Mouse (Mus musculus): ENCODE results near the gene Artn. TPM values are rescaled to one million over a fixed set of nuclear protein-coding genes. Genes with fewer than 3 reads are reported as not detected.
A peak's percentile ranks its signal among the peaks of the same experiment; 100 is the strongest.

The Artn gene
- polyA plus RNA-seq, 1 experiment from 2014 or later = 16.8 TPM

DNA sequence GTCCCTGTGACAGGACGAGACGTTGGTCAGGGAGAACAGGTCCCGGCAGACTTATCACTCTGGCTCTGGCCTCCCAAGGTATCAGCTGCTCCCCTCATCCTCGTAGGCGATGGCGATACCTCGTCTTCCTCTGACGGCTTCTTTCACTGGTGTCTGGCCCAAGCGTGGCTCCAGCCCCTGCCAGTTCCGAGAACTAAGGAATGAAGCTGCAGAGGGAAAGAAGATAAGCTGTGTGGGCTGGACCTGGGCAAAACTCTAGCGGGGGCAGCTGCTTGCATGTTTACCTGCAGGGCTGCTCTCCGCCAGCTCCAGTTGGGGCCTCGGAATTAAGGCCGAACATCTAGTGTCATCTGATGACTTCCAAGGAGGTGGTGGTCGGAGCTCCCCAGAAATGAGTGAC is 40.1 kb downstream of the Artn start:
- peaks cover 35% of the 10 kb centered on the region for H3K36me3 ChIP-seq
- no peak for ATAC-seq (ENCODE audit: insufficient number of reproducible peaks, insufficient read depth, low FRiP score, low TSS enrichment, low read depth)
- H3K4me3 ChIP-seq (replicated peaks) = no peak overlapping the region
- no peaks in the 10 kb centered on the region for H3K27me3 ChIP-seq
- no peaks in the 10 kb centered on the region for H3K9me3 ChIP-seq
- no peak overlapping the region for H3K9ac ChIP-seq (replicated peaks)
- WGBS = 91% methylated on average over 15 of the region's 15 CpGs
- no peak overlapping the region for H3K4me2 ChIP-seq
- peaks cover 24% of the 10 kb centered on the region for H3K4me1 ChIP-seq (replicated peaks)
- no peak overlapping the region for H3K27ac ChIP-seq

DNA sequence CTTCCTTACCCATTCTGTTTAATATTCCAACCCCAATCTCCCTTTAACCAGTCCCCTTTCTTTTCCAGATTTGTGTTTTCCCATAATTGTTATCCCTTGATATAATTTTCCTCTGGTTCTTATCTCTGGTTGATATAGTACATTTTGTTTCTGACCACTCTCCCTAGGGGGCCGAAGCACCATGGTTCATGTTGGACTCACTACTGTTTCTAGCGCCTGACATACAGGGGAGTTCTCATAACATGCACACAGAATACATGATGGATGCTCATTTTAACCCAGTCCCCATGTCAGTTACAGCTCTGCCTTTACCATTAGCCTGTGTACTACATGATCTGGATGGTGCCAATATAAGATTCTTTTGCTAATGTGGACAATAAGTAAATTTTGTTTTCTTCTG is 41.6 kb downstream of the Artn start:
- H3K4me1 ChIP-seq (replicated peaks) = peaks cover 33% of the 10 kb centered on the region
- no peak overlapping the region; the same call in 1 of the 2 replicates for H3K4me3 ChIP-seq (replicated peaks)
- no peak overlapping the region for H3K27ac ChIP-seq
- H3K27me3 ChIP-seq = no peaks in the 10 kb centered on the region
- H3K4me2 ChIP-seq = peak overlapping the region; percentile 90
- 72% methylated on average over 2 of the region's 2 CpGs for WGBS
- peaks cover 32% of the 10 kb centered on the region for H3K36me3 ChIP-seq
- H3K9me3 ChIP-seq = no peaks in the 10 kb centered on the region
- no peak for ATAC-seq (ENCODE audit: insufficient number of reproducible peaks, insufficient read depth, low FRiP score, low TSS enrichment, low read depth)
- H3K9ac ChIP-seq (replicated peaks) = no peak overlapping the region

DNA sequence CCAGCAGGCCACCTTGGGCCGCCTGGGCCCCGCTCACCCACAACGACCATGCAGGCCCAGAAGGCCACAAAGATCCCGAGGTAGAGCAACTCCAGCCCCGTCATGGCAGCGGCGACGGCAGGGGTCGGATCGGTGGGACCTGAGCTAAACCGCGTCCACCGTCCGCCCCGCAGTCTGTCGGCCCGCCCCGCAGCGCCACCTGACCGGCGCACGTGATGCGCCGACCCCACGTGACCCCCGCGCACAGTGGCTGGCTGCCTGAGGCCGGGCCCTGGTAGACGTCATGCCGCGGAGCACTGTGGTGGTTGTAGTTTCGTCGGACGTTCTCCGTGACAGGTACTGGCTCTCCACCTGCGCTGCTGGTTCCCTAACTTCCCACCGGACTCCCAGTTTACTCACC is 42.4 kb downstream of the Artn start, which contains the start of gene Atp6v0b:
Gene Atp6v0b, minus strand, starts transcription at position 201 of the 400 bp plus-strand sequence.
- H3K36me3 ChIP-seq = peaks cover 32% of the 10 kb centered on the region
- no peaks in the 10 kb centered on the region for H3K9me3 ChIP-seq
- ATAC-seq (ENCODE audit: insufficient number of reproducible peaks, insufficient read depth, low FRiP score, low TSS enrichment, low read depth) = peak; percentile 82
- no peaks in the 10 kb centered on the region for H3K27me3 ChIP-seq
- peak within 1 kb of the TSS; percentile 90 for H3K4me3 ChIP-seq (replicated peaks)
- H3K4me2 ChIP-seq = peak within 1 kb of the TSS; percentile 90
- H3K27ac ChIP-seq = 0 out of 2 replicates have a peak within 1 kb of the TSS, but pooled peaks have one; percentile 53
- peak within 1 kb of the TSS; percentile 76 for H3K9ac ChIP-seq (replicated peaks)
- peaks cover 37% of the 10 kb centered on the region for H3K4me1 ChIP-seq (replicated peaks)
- WGBS = 0% methylated on average over 37 of the region's 37 CpGs

DNA sequence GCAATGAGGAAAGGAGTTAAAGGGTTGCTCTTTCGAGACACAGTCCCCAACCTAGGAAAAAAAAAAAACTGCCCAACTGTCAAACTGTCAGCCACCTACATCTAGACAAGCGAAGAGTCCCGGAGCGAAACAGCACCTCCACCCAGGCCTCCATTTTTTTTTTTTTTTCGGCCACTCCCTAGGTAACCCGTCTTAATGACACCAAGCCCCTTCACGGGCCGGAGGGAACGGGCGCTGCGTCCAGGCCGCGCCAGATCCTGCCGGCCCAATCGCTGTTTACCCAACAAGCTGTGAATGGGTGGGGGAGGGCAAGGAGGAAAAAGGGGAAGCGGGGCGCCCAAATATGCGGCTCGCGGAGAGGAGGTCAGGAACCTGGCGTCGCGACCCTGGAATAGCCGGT is 42.9 kb downstream of the Artn start:
- 3% methylated on average over 24 of the region's 24 CpGs for WGBS
- Histone ChIP-seq H3K27ac (0 out of 2 replicates have a peak overlapping the region, but pooled peaks have one; percentile 53), H3K4me1 (replicated peaks) (peaks cover 40% of the 10 kb centered on the region), H3K9me3 (no peaks in the 10 kb centered on the region), H3K27me3 (no peaks in the 10 kb centered on the region), H3K9ac (replicated peaks) (peak overlapping the region; percentile 76), H3K36me3 (peaks cover 33% of the 10 kb centered on the region), H3K4me3 (replicated peaks) (peak overlapping the region; percentile 90), H3K4me2 (peak overlapping the region; percentile 90)
- ATAC-seq (ENCODE audit: insufficient number of reproducible peaks, insufficient read depth, low FRiP score, low TSS enrichment, low read depth) = no peak

DNA sequence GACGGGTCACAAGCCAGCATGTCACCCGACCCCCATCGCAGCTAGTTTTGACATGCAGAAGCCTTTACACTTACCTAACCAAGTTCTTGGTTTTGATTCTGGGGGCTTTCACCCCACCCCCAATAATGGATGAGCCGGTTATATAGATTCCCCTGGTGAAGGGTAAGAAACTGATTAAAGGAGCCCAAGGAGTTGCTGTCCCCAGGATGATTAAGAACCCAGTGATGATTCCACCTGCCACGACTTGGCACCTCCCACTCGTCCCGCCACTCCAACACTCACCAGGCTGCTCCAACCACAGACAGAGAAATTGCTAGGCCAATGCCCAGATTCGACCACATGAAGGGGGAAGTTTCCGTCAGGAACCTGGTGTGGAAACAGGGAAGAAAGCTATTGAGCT is 43.6 kb downstream of the Artn start:
- no peak overlapping the region for H3K27ac ChIP-seq
- H3K9me3 ChIP-seq = no peaks in the 10 kb centered on the region
- H3K27me3 ChIP-seq = no peaks in the 10 kb centered on the region
- H3K4me3 ChIP-seq (replicated peaks) = peak overlapping the region; percentile 90
- peaks cover 39% of the 10 kb centered on the region for H3K4me1 ChIP-seq (replicated peaks)
- 84% methylated on average over 9 of the region's 9 CpGs for WGBS
- H3K36me3 ChIP-seq = peaks cover 40% of the 10 kb centered on the region
- peak overlapping the region; percentile 90 for H3K4me2 ChIP-seq
- ATAC-seq (ENCODE audit: insufficient number of reproducible peaks, insufficient read depth, low FRiP score, low TSS enrichment, low read depth) = no peak
- H3K9ac ChIP-seq (replicated peaks) = no peak overlapping the region; the same call in 1 of the 2 replicates

DNA sequence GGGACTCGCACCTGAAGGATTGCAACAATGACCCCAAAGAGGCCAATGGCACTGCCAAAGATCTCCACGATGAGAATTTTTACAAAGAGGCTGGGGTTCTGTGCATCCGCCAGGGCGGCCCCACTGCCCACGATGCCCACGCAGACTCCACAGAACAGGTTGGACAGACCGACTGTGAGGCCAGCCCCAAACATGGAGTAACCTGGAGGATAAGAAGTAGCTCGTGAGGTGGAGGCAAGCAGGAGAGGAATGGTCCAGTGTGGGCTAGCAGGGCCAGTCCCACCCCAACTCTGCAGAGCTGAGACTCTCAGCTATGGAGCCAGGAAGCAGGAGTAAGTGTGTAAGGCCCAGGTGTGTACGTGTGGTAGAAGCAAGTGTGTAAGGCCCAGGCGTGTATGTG is 44.5 kb downstream of the Artn start:
- H3K4me3 ChIP-seq (replicated peaks) = no peak overlapping the region
- no peaks in the 10 kb centered on the region for H3K9me3 ChIP-seq
- H3K4me1 ChIP-seq (replicated peaks) = peaks cover 35% of the 10 kb centered on the region
- H3K9ac ChIP-seq (replicated peaks) = no peak overlapping the region
- H3K36me3 ChIP-seq = peaks cover 47% of the 10 kb centered on the region
- no peak overlapping the region for H3K27ac ChIP-seq
- no peaks in the 10 kb centered on the region for H3K27me3 ChIP-seq
- H3K4me2 ChIP-seq = no peak overlapping the region
- 93% methylated on average over 10 of the region's 10 CpGs for WGBS
- ATAC-seq (ENCODE audit: insufficient number of reproducible peaks, insufficient read depth, low FRiP score, low TSS enrichment, low read depth) = no peak

DNA sequence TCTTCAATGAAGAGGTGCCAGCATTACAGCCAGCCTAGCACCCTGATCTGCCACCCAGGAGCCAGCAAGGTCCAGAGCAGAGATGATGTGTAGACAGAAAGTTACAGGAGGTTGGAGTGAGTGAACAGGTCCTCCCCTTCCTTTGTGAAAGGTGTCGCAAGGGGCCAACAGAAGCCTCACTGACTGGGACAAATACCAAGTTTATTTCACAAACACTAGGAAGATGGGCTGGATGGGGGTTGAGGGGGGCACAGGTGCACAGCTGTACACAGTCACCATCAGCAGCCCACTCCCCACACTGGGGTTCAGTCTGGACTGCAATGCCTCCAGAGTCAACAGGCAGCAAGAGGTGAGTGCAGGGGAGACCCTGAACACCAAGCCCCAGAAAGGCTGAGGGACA is 45.4 kb downstream of the Artn start:
- no peak for ATAC-seq (ENCODE audit: insufficient number of reproducible peaks, insufficient read depth, low FRiP score, low TSS enrichment, low read depth)
- WGBS = 92% methylated on average over 1 of the region's 1 CpGs
- Histone ChIP-seq H3K9ac (replicated peaks) (peak overlapping the region; percentile 95; the same call in 1 of the 2 replicates), H3K4me1 (replicated peaks) (peaks cover 35% of the 10 kb centered on the region), H3K4me3 (replicated peaks) (peak overlapping the region; percentile 84), H3K4me2 (peak overlapping the region; percentile 86), H3K36me3 (peaks cover 47% of the 10 kb centered on the region), H3K27me3 (no peaks in the 10 kb centered on the region), H3K9me3 (no peaks in the 10 kb centered on the region), H3K27ac (no peak overlapping the region)

DNA sequence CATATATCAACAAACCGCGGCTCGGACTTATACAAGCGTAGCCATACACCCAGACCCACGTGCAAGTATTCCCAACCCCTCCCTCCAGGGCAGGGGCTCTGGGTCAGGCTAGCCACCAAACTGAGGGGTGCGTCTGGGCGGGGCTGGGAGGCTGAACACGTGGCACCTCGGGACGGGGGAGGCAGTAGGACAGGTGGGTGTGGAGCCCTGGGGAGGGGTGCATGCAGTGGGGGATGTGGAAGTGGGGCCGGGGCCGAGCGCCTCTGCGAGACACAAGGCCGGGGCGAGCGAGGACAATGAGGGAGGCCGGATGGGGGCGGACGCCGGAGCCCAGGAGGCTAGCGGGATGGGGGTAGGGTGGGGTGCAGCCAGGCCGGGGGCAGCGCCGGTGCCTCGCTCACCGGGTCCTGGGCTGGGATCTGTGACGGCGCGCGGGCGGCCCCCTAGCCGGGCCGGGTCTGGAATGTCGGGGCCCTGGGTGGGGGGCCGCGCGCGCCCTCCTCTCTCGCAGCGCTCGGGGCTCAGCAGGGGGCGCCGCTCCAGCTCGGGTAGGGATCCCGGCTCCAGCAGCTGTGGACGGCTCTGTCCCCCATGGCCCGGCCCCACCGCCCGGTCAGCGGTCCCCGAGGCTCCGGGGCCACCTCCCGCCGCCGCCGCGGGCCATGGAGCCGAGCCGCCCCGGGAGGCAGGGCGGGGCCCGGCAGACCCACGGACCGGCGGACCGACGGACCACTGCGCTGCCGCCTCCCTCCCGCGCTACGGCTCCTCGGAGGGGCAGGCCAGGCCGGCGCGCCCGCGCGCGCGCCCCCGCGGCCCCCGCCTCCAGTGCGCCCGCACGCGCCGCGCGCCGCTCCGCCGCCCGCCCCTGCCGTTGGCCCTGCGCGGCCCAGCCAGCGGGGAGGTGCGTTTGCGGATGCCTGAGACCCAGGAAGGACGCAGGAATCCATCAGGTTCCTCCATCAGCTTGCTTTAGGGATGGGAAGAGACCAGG is 46.6 kb downstream of the Artn start, which contains the start of gene B4galt2:
Gene B4galt2, minus strand, starts transcription at position 787 of the 991 bp plus-strand sequence.
- Histone ChIP-seq H3K36me3 (peaks cover 51% of the 10 kb centered on the region), H3K27me3 (no peaks in the 10 kb centered on the region), H3K9me3 (no peaks in the 10 kb centered on the region), H3K4me2 (peak within 1 kb of the TSS; percentile 86), H3K4me1 (replicated peaks) (peaks cover 35% of the 10 kb centered on the region), H3K4me3 (replicated peaks) (peak within 1 kb of the TSS; percentile 84), H3K27ac (peak within 1 kb of the TSS; percentile 83), H3K9ac (replicated peaks) (peak within 1 kb of the TSS; percentile 95)
- WGBS = 1% methylated on average over 80 of the region's 103 CpGs
- ATAC-seq (ENCODE audit: insufficient number of reproducible peaks, insufficient read depth, low FRiP score, low TSS enrichment, low read depth) = peak; percentile 53

DNA sequence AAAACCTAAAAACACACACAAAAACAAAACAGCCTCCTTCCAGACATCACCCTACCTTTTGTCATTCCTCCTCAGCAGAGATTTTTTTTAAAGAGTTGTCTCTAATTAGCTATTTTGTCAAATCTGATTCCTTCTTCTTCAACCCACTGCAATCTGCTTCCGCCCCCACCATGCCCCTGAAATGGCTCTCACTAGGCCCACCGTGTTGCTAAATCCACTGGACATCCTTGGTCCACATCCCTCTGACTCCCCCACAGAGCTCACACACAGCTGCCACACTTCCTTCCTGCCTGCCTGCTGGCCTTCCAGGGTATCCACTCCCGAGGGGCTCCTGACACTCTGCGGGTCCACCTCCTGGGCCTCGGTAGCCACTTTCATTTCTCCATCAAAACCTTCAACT is 50.9 kb downstream of the Artn start:
- H3K36me3 ChIP-seq = peaks cover 76% of the 10 kb centered on the region
- no peak overlapping the region for H3K4me2 ChIP-seq
- 81% methylated on average over 5 of the region's 5 CpGs for WGBS
- H3K27ac ChIP-seq = no peak overlapping the region
- H3K27me3 ChIP-seq = no peaks in the 10 kb centered on the region
- H3K4me3 ChIP-seq (replicated peaks) = no peak overlapping the region
- H3K9ac ChIP-seq (replicated peaks) = no peak overlapping the region
- peaks cover 15% of the 10 kb centered on the region for H3K4me1 ChIP-seq (replicated peaks)
- no peak for ATAC-seq (ENCODE audit: insufficient number of reproducible peaks, insufficient read depth, low FRiP score, low TSS enrichment, low read depth)
- no peaks in the 10 kb centered on the region for H3K9me3 ChIP-seq

DNA sequence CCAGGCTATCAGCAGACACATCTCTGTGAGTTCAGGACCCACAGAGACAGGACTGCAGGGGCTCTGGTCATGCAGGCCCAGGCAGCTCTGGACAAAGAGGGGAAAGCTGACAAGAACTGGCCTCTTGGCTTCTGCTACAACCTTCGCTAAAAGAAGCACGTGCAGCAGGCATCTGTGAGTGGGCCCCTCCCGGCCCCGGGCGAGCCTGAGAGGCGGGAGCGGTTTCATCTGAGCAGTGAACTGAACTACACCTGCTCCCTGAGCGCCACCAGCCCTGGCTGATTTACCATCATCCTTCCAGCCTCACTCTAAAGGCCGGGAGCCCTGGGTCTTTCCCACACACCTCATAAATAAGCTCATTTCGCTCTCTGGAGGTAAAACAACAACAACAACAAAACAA is 51.3 kb downstream of the Artn start:
- 0 out of 2 replicates have a peak overlapping the region, but pooled peaks have one; percentile 0 for H3K9ac ChIP-seq (replicated peaks)
- no peaks in the 10 kb centered on the region for H3K9me3 ChIP-seq
- H3K27me3 ChIP-seq = no peaks in the 10 kb centered on the region
- no peak overlapping the region for H3K27ac ChIP-seq
- no peak for ATAC-seq (ENCODE audit: insufficient number of reproducible peaks, insufficient read depth, low FRiP score, low TSS enrichment, low read depth)
- no peak overlapping the region for H3K4me2 ChIP-seq
- H3K4me1 ChIP-seq (replicated peaks) = peaks cover 14% of the 10 kb centered on the region
- H3K36me3 ChIP-seq = peaks cover 80% of the 10 kb centered on the region
- H3K4me3 ChIP-seq (replicated peaks) = no peak overlapping the region
- WGBS = 55% methylated on average over 10 of the region's 10 CpGs

All from limb, embryonic 12.5 days (tissue).